Mouse (Mus musculus) urinary bladder, adult 18-20 months (tissue): ENCODE measurements around the gene Bcl6b.

Experiments used
- DNase-seq, 2 experiments: peaks; one replicate each; pipeline ENCODE4 v3.0.0; 2022; ENCODE audit warnings: low spot score in 2 of 2, mixed read lengths in 2 of 2

Bcl6b gene

DNA sequence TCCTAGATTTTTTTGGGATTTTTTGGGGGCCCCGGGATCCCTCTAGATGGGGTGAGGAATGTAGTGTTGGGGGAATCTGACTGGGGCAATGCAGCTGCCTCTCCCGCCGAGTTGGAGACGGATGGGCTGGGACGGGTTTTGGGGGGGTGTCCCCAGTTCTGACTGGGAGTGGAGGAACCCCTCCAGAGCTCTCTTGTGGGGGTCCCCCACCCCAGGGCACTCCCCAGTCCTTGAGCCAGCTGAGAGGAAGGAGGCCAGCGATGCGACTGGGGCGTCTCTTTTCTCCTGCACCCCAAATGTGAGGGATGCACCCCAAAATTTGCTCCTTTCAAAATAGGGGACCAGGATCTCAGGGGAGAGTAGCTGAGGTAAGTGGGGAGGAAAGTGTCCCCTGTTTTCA is 3.4 kb upstream of the Bcl6b start:
- DNase-seq: no peak

DNA sequence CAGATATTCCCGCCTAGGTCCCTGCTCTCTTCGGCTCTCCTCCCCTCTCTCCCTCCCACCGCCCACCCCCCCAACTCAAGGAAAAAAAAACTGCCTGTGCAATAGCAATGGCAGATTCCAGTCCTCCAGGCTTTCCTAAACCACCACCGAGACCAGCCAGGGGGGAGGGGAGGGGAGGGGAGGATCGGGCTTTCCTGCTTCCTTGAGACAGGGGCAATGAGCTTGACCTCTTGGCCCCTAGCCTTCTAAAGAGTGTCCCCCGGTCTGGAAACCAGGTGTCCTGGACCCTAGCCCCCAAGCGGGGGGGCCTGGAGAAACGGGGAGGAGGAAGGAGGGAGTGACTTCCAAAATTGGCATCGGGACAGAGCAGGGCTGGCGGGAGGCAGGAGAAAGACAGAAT is 2.9 kb upstream of the Bcl6b start:
- DNase-seq: no peak

DNA sequence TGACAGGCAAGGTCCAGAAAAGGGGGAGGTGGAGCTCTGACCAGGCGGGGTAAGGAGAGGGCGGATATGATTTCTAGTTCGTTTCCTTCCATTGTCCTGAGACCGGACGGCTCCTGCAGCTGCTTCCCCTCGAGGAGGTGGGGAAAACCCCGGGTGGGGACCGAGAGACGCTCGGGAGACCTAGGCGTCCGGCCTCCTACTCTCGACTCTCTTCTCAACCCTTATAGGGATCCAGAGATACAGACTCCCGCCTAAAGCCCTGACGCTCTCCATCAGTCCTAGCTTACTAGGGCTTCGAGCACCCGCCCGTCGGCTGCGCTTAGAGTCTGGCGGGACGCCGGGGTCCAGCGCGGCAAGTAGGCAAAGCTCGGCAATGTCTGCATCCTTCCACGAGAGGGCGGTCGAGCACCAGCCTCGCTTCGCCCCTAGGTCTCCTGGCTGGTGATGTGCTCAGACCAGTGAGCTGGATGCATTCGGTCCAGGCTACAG is 685 bp upstream of the Bcl6b start:
- peak; percentile 67 to 68 for DNase-seq

DNA sequence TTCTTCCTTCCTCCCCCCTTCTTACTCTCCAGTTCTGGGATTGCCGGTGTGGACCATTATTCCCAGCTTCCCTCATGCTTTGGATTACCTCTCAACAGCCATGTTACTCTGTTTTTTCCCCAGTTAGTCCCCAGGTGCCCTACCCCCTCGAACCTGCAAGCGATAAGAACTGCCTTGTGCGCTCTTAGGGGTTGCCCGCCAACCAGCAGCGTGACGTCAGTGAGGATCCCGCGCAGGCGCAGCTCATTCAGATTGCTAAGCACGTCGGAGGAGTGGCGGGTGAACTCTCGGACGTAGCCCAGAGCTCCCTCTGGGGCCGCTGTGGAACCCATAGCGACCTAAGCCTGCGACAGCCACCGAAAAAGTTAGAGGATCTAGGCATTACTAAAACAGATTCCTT is 770 bp downstream of the Bcl6b start:
- DNase-seq: peak; percentile 54 to 70

DNA sequence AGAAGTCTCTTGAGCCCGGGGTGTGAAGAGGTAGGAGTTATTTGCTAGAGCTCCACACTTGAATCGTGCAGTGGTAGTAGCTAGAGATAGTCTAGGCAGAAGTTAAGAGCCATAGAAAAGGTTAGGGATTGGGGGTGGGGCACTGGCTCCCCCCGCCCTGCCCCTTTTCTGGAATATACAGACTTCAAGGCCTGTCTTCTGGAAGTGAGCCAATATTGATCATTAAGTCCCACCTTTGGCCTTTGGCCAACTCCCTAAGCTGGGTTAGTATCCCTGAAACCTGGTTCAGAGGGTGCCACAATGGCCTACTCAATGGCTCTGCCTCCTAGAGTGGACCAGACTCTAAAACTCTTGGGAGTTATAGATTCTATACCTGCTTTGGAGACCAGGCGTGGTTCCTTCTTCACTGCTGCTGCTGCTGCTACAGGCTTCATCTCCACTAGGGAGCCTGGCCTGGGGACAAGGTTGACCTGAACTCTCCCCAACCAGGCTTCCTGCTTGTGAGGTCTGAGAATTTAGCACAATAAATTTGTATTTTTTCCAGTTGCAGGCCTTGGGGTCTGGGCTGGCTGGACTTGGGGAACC is 1.8 kb downstream of the Bcl6b start:
- no peak for DNase-seq

DNA sequence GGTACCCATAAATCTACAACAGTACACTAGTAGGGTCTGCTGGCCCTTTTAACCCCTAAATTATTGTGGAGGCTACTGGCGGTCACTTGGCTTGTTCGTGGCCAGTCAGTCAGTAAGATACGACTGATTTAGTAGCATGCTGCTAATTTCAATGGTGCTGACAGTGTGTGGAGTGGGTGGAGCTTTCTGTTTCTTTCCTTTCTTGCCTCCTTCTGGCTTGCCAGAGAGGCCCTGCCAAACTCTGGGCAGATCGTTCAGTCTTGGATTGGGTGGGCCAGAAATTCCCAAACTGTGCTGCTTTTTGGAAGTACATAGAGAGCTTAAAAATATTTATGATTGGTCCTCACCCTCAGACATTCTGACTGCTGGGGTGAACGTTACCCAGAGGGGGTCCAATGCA is 2.5 kb downstream of the Bcl6b start:
- DNase-seq: no peak

DNA sequence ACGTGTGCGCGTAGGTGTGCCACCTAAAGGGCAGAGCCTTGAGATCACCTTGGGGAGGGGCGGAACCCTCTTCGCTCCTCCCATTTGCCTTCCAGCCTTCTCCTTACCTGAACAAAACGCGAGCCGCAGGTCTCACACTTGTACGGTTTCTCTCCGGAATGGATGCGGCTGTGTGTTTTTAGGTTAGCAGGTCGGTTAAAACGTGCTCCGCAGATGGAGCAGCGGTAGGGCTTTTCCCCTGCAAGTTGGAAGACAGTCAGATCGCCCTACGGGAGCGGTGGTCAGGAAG is 3.1 kb downstream of the Bcl6b start:
- DNase-seq: peak in 1 of 2 experiments; percentile 39

DNA sequence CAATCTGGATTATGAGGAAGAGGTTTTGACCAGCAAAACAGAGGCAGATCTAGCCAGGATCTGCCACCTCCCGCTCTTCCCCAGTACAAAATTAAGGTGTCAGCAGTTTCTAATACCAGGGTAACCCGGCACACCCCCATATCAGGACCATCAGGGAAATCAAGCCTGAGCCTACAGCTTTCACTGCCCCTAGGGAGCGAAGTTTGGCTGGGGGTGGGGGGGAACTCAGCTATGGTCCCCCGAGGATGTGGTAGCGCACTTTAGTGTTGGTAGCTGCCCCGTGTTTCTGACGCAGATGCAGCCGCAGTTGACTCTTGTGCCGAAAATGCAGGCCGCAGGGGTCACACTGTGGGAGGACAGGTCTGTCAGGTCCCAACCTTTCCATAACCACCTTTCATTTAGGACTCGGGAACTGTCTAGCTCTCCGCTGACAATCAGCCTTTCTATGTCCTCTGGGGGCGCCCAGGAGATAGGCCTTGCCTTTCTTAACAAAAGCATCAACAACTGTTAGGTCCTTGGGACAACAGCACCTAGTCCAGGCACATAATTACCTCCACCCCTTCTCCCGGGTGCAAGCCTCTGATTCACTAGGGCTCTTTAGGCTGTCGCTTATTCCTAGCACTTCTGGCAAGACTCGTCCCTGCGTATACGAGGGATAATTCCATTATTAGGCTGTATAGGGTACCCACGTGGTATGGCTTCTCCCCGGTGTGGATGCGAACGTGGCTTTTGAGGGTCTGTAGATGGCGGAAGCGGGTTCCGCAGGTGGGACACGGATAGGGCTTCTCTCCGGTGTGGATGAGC is 3.6 kb downstream of the Bcl6b start:
- DNase-seq: no peak

DNA sequence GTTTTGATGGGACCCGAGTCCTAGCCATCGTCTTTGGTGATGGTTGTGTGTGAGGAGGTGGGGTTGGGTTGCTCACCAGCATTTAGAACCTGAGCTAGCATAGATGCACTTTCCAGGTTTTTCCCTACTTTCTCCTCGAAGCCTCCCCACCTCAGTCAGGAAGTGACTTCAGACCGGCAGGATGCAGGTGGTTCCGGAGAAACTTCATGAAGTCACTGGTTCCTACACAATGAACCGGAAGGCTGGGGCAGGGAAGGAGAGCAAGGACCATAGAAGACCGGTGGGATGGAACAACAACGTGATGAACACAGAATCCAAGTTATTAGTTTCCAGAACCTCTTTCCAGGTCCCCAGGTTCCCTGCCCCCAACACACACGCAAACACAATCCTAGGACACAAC is 5.9 kb downstream of the Bcl6b start:
- no peak for DNase-seq

DNA sequence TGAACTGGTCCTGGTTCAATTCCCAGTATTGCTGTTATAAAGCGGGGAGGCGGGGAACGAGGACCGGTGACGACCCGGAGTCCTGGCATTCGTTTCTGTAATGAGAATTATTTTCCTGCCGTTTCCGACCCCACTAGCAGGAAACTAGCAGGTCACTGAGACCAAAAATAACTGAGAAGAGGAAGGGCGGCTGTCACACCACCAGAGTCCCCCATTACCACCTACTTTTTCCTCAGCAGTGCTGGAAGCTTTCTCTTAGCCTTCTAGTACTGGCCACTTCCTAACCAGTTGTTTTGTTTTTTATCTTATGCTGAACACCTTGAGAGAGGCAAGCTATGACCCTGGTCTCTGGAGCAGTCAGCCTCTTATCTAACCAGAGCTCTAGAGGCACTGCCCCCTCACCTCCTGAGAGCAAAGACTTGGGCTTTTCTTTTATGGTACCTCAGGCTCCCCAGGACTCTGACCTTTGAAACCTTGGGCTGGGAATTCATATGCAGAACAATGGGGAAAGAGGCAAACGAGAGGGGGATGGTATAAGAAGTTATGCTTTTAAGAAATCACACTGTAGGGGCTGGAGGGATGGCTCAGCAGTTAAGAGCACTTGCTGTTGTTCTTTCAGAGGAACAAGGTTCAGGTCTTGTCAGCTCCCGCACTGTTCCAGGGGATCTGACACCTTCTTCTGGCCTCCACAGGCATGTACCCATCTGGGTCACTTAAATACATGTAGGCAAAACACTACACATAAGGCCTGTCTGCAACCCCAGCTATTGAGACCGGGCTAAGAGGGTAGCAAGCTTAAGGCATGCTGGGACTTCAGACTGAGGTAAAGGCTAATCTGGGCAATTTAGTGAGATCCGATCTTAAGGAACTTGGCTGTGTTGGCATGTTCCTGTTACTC is 7.7 kb downstream of the Bcl6b start:
- no peak for DNase-seq

DNA sequence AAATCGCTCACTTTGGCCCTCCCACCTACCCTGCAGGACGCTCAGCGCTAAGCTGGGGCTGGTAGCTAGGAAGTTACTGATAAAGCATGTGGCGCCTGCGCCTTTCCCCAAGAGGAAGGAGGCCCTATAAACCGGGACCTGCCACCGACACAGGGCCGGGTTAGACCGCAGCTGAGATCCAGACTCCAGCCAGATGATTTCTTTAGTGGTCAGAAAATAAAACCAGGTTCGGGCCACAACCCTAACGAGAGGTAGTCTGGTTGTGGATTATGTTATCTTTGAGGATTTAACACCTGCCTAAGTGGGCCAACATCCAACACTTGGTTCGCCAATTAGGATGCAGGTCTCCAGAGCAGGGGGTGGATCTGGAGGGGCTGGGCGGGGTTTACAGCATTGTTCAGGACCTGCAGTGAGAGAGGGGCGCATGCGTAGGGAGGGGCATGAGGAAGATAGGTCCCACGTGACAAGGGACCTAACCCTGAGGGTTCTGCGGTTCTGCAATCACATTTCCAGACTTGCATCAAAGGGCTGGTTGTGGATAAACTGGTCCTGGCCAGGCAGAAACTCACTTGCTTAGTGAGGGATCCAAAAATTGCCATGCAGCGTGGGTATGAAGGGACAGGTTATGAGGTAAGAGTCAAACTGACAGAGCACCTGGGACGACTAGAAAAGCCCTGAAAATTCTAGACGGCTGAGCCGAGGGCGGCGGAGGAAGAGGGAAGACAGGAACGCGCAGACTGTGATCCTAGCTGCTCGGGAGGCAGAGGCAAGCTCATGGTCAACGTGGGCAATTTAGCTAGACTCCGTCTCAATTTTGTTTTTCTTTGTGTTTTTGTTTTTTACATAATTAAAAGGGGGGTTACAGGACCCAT is 8.6 kb downstream of the Bcl6b start, which contains the start of gene Slc16a13:
Slc16a13 (minus strand) TSS at position 334 of the 872 bp plus-strand sequence.
- DNase-seq: peak; percentile 69 to 91

DNA sequence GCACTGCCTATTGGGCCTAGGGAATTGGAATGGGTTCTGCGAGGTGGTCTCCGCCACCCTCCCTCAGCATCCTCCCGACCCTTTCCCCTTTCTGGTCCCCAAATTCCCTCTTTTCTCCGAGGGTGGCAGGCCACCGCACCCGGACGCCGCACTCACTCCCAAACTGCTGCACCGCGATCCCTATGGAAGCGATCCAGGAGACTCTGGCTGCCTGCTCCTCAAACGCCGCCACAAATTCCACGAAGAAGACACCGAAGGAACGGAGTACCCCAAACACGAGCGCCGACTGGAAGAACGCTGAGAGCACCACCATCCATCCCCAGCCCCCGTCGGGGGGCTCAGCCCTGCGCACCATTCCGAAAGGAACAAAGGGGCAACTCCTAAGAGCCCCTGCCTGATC is 9.3 kb downstream of the Bcl6b start:
- DNase-seq: no peak

DNA sequence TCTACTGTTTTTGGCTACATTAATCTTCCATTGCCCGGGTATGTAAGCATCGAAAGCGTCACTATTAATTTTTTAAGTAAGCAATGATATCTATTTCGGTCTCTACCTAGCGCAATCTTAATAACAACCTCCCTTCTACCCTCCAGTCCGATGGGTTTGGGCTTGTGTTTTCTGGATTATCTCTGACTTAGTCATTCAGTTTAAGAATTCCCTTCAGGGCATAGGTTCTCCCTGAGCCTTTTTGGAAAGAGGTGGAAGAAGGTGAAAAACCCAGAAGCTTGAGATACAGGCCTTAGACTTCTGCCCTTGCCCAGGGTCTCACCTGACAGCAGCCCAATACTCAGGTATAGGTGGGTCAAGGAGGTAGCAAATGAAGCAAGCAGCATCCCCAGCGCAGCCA is 9.7 kb downstream of the Bcl6b start:
- no peak for DNase-seq

DNA sequence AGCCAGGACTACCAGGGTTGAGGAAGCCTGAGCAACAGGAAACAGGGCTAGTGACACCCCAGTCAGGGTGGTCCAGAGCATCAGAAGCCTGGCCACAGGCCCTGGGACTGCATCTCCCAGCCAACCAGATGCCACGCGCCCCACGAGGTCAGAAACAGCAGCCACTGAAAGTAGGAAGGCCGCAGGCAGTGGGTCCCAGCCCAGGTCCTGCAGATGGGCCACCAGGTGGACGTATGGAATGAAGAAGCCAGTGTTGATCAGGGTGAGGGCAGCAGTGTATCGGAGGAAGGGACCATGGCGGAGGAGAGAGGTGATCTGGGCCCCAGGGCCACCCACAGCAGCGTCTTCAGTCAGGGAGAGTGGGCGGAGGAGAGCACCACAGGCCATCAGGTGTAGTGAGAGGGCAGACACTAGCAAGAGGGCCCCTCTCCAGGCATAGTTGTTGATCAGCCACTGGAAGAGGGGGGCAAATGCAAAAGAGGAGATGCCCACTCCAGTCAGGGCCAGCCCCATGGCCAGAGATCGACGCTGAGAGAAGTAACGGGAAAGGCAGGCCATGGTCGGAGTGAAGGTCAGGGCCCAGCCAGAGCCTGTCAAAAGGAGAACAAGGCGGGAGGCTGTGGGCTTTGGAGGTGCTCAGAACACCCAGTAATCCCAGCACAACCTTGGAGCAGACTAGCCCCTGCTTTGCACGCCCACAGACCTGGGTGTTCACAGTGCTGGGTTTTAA is 10.7 kb downstream of the Bcl6b start:
- no peak for DNase-seq

DNA sequence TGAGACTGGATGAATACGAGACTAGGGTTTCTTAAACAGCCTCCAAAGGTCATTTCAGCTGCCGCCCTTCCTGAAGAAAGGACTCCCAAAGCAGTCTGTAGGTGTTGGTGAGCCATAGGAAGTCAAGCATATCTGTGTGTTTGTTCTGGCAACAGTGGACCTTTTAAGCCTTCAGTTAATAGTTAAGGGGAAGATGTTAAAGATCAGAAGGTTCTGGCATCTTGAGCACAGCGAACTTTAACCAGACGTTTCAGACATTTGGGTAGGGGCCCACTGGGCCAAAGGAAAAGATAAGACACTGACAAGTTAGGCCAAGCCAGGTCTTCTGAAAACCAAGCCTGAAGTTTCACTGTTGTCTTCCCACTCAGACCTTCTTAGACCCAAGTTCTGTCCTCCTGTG is 11.6 kb downstream of the Bcl6b start:
- DNase-seq: no peak

DNA sequence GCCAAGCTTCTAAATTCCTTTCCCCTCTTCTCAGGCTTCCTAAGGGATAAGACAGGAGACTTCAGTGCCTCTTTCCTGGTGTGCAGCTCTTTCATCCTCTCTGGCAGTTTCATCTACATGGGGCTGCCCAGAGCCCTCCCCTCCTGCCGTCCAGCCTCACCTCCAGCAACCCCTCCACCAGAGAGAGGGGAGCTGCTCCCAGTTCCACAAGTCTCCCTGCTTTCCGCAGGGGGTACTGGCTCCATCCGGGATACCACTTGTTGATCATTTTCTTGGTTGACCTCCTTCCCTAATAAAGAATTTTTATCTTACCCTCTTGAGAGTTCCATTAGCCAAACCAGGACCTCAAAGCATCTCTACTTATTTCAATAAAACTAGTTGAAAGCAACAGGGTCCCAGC is 13.5 kb downstream of the Bcl6b start:
- no peak for DNase-seq

DNA sequence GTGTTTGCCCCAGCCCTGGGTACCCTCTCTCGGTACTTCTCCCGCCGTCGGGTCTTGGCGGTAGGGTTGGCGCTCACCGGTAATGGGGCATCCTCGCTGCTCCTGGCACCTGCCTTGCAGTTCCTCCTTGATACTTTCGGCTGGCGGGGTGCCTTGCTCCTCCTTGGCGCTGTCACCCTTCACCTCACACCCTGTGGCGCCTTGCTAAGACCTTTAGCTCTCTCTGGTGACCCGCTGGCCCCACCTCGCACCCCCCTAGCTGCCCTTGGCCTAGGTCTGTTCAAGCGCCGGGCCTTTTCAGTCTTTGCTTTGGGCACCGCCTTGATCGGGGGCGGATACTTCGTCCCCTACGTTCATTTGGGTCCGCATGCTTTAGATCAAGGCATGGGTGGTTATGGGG is 14.3 kb downstream of the Bcl6b start:
- no peak for DNase-seq

DNA sequence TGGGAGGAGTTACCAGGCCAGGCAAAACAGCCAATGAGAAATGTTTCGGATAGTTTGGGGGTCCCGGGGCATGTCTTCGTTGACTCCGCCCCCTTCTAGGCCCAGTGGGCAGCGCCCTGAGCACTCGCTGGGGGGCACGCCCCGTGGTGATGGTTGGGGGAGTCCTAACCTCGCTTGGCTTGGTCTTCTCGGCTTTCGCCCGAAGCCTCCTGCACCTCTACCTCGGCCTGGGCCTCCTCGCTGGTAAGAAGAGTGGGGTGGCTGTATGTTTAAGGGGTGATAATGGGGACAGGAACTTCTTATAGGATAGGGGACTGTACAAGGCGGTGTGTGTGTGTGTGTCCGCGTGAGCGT is 14.8 kb downstream of the Bcl6b start:
- no peak for DNase-seq

DNA sequence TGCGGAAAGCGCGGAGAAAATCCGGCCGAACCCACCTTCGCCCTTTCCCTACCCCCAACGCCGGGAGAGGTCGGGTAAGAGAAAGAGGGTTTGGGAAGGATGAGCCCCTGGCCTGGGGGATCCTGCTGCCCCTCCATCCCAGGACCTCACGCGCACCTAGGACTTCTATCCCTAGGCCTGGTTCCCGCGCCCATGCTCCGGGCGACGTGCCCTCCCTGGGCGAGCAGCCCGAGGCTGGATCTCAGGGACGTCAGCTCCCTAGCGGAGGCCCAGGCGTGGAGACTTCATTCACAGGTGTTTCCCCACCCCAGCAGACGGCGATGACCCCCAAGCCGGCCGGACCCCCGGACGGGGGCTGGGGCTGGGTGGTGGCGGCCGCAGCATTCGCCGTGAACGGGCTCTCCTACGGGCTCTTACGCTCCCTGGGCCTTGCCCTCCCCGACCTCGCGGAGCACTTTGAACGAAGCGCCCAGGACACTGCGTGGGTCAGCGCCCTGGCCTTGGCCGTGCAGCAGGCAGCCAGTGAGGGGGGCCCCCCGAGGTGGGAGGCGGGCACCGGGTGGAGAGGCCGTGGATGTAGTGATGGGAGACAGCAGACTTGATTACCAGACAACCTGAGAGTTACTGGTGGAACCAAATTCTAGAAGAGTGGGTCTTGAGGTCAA is 15.3 kb downstream of the Bcl6b start:
- DNase-seq: no peak

DNA sequence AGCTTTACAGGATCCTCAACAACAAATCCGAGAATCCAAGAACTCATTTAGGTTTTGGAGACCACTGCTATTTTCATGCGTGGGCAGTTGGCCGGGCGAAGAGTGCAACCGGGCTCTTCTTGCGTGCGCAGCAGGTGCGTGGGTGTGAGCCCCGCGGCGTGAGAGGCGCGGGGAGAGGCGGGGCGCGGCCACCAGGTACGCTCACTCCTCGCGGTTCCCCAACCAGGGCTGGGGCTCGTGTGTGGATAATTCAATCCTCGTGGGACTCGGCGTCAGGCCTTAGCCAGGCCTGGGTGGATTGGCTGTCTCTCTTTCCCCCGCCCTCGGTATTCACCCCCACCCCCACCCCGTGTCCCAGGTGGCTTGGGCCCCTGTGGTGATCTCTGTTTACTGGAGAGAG is 15.9 kb downstream of the Bcl6b start:
- no peak for DNase-seq
